Mouse (Mus musculus) kidney, adult 2 months (tissue): Measurements from ENCODE around the gene Sox12.

Experiments
- CTCF ChIP-seq: fragments of 200-500 bp; conservative IDR thresholded peaks from 2 replicates; pipeline ENCODE4 v1.5.1; 2011; ENCODE audit warnings: low read depth, mild to moderate bottlenecking, control low read depth, low read length, moderate library complexity, mixed read lengths; ENCODE audit not compliant: insufficient read depth, insufficient read length
- POLR2A ChIP-seq: fragments of 200-500 bp; IDR thresholded peaks from one replicate; pipeline ENCODE4 v1.6.1; 2011; ENCODE audit warnings: low read depth, low read length, control low read depth

DNA sequence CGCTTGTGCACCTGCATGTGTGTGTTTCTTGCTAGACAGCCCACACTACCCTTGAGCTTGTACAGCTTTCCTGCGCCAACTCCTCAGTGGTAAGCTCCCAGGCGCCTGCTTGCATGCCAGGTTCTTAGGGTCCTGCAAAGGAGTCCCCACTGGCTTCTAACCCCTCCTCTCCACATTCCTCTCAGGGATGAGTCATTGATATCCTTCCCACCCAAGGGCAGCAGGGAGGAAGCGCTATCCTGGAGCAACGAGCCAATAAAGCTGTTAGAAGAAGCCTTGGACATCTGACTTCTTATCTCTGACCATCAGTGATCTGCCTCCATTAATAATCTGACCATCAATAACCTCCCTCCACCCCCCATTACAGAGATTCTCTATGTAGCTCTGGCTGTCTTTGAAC, 29.9 kb downstream of the Sox12 start:
- TF ChIP-seq CTCF, result no peak
- TF ChIP-seq POLR2A, result no peak
